Mouse (Mus musculus) cerebellum, adult 18-20 months (tissue): Measurements from ENCODE around the gene Lrrc4c.

Experiments
- DNase-seq, 2 experiments: peaks; one replicate each; pipeline ENCODE4 v3.0.0; 2021

Gene Lrrc4c

GRCm38 (mm10) chr2:97639941-97640340 lies 1322.0 kb downstream of the Lrrc4c start:
- DNase-seq: no peak

DNA sequence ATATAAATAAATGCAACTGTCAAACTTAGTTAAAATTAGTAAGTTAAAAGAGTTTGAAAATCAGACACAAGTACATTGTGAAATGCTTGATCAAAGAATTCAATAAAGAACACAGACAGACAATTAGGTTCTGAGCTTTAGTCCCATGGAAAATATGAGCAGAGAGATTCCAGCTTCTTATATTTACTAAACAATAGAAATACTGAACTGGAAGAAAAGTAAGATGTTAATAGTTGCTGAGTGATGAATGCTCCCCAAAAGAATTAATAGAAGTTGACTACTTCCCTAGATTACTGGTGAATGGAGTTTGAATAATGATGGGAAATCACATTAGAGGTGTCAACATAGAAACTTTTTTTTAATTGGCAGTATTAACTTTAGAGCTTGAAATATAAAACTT lies 1323.7 kb downstream of the Lrrc4c start:
- DNase-seq: no peak

DNA sequence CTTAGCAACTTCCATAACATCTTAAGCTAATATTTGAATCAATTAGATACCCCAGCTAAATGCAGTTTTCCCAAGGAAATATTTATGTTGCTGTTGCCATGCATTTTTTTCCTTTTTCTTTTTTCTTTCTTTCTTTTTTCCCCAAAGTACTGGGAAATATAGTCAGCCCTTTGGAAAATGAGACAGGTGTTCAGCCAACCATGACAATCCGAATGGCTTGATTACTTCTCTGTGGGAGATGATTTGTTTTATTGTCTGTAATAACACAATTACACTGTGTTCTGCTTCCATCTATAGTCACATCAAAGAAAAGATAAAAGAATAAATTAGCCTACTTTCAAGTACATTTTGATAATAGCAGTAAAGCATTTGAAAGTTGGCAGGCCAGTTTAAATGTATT lies 1334.7 kb downstream of the Lrrc4c start:
- no peak for DNase-seq
